Mouse (Mus musculus) spleen, embryonic (tissue): Measurements from ENCODE around the gene Fblim1.

Experiments
- CTCF ChIA-PET: fragments of 350-600 bp; sonication (Branson Sonifier 250); formaldehyde crosslinking; loops from one replicate; lab custom pipeline; 2022; lab: Charles Lee

Gene Fblim1

DNA sequence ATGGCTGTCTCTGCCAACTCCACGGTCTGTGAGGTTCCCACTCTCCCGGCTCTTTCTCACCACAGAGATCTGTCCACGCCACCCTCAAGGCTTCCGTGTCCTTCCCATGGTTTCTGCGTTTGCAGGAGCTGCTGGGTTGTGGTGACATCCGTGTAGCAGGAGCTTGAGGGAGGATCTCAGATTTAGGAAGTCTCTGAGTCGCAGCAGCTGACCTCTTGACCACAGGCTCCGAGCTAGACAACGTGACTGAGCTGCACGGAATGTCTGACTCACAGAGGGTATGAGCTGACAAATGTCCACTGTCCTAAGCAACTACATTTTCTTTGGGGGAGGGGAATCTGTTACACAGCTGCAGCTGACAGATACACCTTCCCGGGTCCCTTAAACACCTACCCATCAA, at the start of gene Fblim1:
Gene Fblim1, minus strand, starts transcription at position 236 of the 400 bp plus-strand sequence.
- CTCF ChIA-PET = no interaction called here

GRCm38 (mm10) chr4:141654509-141654908, 48.6 kb upstream of the Fblim1 start:
- CTCF ChIA-PET = interaction anchor here (0.6 kb wide), 1 partner anchor 1804 kb away, joined by 5 read pairs; no protein-coding TSS in a partner anchor

GRCm38 (mm10) chr4:141653813-141654212, 47.9 kb upstream of the Fblim1 start:
- CTCF ChIA-PET = no interaction called here

DNA sequence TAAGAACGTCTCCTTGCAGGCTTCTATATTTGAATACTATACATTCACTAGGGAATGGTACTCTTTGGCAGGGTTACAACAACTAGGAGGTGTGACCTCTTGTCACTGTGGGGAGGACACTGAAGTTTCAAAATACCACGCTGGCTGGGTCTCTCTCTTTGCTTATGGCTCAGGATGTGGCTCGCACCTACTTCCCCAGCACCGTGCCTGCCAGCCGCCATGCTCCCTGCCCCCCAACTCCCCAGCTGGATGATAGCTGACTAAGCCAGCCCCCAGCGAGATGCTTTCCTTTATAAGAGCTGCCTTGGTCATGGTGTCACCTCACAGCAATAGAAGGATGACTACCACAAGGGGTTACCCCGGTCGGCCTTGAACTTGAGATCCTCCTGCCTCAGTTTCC, 47.1 kb upstream of the Fblim1 start:
- CTCF ChIA-PET = no interaction called here

GRCm38 (mm10) chr4:141651944-141652343, 46.0 kb upstream of the Fblim1 start:
- CTCF ChIA-PET = no interaction called here

GRCm38 (mm10) chr4:141651286-141651685, 45.4 kb upstream of the Fblim1 start:
- CTCF ChIA-PET = no interaction called here

DNA sequence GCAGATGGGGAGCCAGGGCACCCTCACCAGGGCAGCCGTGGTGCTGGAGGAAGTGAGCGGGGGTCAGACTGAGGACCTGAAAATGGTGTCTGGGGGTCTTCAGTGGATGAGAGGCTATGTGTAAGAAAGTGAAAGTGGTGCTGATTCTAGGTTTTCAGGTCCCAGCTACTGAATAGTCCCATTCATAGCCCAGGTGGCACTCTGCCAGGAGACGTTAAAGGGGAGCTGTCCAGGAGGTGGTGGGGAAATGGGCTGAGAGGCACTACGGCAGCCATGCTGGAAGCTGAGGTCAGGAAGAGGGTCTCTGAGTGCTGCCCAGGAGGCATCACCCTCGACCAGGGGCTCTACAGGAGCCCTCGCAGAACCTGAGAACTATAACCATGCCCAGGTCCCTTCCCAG, 43.3 kb upstream of the Fblim1 start:
- CTCF ChIA-PET = no interaction called here

GRCm38 (mm10) chr4:141648262-141648661, 42.4 kb upstream of the Fblim1 start:
- CTCF ChIA-PET = no interaction called here

DNA sequence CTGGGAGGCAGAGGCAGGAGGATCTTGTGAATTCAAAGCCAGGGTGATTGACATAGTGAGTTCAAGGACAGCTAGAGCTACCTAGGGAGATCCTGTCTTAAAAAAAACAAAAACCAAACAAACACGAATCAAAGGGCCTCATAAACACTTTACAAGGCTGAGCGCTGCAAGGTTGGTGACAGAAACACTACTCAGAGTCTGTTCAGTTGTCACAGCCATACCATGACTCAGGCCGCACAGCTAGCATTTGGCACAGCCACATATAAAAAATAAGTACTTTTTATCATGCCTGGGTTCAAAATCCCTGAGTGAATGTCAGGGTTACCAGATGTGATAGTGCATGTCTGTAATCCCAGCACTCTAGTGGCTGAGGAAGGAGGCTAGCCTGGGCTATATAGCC, 41.3 kb upstream of the Fblim1 start:
- CTCF ChIA-PET = no interaction called here

- CTCF ChIA-PET = interaction anchor here (0.8 kb wide), 1 partner anchor 34 kb away, joined by 3 read pairs; no protein-coding TSS in a partner anchor
Observed at GRCm38 (mm10) chr4:141645988-141646387, 40.1 kb upstream of the Fblim1 start.

GRCm38 (mm10) chr4:141643118-141643855, 37.4 kb upstream of the Fblim1 start:
- CTCF ChIA-PET = no interaction called here

- CTCF ChIA-PET = no interaction called here
Observed at GRCm38 (mm10) chr4:141641961-141642811, 36.3 kb upstream of the Fblim1 start.

DNA sequence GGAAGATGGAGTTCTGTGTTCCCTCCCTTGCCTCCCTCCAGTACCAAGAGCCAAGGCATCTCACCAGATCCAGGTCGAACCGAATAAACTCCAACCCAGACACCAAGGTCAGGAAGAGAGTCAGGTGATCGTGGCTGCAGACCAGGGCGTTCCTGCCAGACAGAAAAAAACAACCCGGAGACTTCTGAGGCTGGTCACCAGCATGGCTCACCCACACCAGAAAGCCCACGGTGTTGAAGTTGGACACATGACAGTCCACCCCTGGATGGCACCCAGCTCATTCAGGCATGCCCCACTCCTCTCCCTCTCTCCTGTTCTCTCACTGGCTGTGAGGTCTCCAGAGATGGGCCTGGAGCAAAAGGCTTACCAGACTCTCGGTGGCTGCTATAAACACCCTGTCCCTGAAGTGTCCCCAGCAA, 35.5 kb upstream of the Fblim1 start:
- CTCF ChIA-PET = no interaction called here

DNA sequence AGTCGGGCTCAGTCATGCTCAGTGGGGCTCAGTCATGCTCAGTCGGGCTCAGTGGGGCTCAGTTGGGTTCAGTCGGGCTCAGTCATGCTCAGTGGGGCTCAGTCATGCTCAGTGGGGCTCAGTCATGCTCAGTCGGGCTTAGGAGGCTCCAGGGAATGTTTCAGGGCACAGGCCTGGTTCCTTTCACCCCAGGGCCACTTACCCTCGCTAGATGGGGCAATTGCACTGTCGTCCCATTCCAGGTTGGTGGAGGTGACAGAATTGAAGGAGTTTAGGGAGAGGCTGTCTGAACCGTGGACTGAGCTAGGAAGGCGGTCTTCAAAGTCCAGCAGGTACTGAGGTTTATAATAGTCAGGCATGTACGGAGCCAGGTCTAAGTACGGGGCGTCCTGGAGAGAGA, 33.6 kb upstream of the Fblim1 start:
- CTCF ChIA-PET = no interaction called here

DNA sequence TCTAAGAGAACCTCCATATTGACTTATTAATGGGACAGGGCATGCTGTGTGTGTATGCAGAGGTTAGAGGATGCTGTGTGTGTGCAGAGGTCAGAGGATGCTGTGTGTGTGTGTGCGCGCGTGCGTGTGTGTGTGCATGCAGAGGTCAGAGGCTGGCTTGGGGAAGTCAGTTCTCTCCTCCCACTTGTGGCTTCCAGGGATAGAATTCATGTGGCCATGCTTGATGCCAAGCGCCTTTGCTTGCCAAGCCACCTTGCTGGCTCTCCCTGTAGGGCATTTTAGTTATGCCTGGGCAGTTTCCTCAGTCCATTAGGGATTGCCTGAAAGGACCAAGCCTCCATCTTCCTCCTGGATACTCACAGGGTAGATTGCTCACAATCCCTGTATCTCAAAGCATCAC, 30.8 kb upstream of the Fblim1 start:
- CTCF ChIA-PET = no interaction called here

GRCm38 (mm10) chr4:141635991-141636390, 30.1 kb upstream of the Fblim1 start:
- CTCF ChIA-PET = no interaction called here

DNA sequence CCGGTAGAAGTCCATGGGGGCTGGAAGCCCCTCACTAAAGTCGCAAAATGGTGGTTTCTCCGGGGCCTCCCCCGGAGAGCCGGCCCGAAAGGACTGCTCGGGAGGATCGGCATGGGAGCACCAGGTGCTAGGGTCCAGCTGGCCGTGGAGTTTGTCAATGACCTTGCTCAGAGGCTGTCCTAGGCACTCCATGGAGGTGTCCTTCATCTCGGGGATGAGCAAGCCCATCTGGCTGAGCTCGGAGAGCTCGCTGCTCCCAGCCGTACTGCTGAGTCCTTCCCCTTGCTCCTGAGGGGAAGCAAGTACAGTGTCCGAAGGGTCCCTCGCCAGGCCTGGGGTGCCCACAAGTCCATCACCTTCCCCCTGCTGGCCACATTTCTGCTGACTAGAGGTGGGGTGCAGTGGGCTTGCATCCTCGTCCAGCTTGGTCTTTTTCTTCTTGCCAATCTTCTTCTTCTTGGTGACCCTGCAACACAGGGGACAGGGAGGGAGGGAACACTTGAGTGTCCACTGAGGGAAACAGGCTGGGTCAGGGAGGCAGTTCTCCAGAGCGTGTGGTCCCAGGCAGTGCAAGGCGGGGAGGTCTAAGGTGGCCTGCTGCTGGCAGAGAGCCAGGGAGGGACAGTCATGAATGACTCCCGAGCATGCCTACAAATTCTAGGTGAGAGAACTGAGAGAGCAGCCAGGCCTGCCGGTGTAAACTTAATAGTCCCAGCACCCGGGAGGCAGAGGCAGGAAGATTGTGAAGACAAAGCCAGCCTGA, 26.4 kb upstream of the Fblim1 start:
- CTCF ChIA-PET = interaction anchor here (0.6 kb wide), 1 partner anchor 14 kb away, joined by 4 read pairs; the partner anchor contains the start of gene Tmem82

GRCm38 (mm10) chr4:141631250-141631649, 25.4 kb upstream of the Fblim1 start:
- CTCF ChIA-PET = interaction anchor here (0.6 kb wide), 1 partner anchor 13 kb away, joined by 14 read pairs; the partner anchor contains the start of gene Tmem82

DNA sequence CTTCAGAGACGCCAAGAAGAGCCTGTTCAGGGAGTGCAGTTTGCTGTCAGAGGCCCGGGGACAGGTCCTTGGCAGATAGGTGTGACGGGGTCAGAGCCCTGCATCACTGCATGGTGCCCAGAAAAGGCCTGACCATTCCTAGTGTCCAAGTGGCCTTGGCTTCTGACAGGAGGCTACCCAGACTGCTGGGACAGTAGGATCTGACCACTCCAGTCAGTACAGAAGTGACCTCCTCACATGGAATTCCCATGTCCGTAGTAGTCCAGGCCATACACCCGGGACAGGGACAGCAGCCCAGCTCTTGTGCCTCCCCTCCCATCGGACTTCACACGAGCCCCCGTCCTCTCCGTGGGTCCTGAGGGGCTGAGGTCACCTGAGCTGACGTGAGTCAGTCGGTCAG, 24.1 kb upstream of the Fblim1 start:
- CTCF ChIA-PET = no interaction called here

GRCm38 (mm10) chr4:141628661-141629060, 22.8 kb upstream of the Fblim1 start:
- CTCF ChIA-PET = no interaction called here

DNA sequence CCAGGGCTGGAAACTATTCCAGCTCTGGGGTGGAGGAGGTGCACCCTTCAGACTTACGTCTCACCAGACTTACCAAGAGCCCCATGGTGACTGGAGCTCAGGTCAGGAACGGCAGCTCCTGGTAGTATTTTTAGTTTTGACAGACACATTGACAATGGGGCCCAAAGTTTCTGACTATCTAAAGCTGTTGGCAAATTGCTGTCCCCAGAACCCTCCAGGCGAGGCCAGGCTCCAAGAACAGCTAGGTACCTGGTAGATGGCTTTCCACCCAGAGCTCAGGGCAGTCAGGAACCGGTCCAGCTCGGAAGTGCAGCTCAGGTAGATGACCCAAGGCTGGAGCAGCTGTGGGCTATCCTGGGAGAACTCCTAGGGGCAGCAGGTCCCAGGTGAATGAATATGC, 21.6 kb upstream of the Fblim1 start:
- CTCF ChIA-PET = no interaction called here
